ENCODE assay signal across 8 mouse cellular contexts in genomic region chr11:68693447-68694040, GRCm38 (mm10). TPM values are rescaled to one million over a fixed set of nuclear protein-coding genes. Genes with fewer than 3 reads are reported as not detected.
A peak's percentile ranks its signal among the peaks of the same experiment; 100 is the strongest.
DNase-seq lines count a peak whose midpoint lies in the region; ATAC-seq and TF ChIP-seq lines count a peak whose summit lies in the region.

No protein-coding gene starts in this region.

- peak overlapping the region; percentile 84 for H3K9ac ChIP-seq in kidney, postnatal 0 days (ENCODE audit: low read depth, low read length)
- H3K9ac ChIP-seq in limb, embryonic 13.5 days: peak overlapping the region; percentile 94

- H3K27ac ChIP-seq in kidney, postnatal 0 days: no peak overlapping the region
- H3K27ac ChIP-seq in embryonic fibroblast, embryonic 13.5 days (ENCODE audit: insufficient read depth, low read length): no peak overlapping the region
- peak overlapping the region; percentile 97; the same call in 1 of the 2 replicates for H3K27ac ChIP-seq in limb, embryonic 13.5 days
- peak overlapping the region; percentile 71 for H3K27ac ChIP-seq in olfactory bulb, adult 2 months (ENCODE audit: insufficient read depth, low read depth, low read length)

- WGBS in kidney, postnatal 0 days: 8% methylated on average over 10 of the region's 10 CpGs
- 18% methylated on average over 10 of the region's 10 CpGs for WGBS in limb, embryonic 13.5 days
- WGBS in olfactory bulb, adult 2 months: 7% methylated on average over 10 of the region's 10 CpGs

- H3K27me3 ChIP-seq in kidney, postnatal 0 days (ENCODE audit: insufficient read depth, low read length): no peaks in the 10 kb centered on the region
- no peaks in the 10 kb centered on the region for H3K27me3 ChIP-seq in limb, embryonic 13.5 days

- TF ChIP-seq POLR2A in embryonic fibroblast, embryonic 13.5 days (IDR thresholded peaks at IDR 0.05; ENCODE audit: low read depth, low read length): no peak
- no peak for TF ChIP-seq POLR2A in olfactory bulb, adult 2 months (IDR thresholded peaks at IDR 0.05; ENCODE audit: insufficient read depth, low read depth, low read length)

- peak overlapping the region; percentile 86 for H3K4me2 ChIP-seq in kidney, postnatal 0 days (ENCODE audit: low read length)
- peak overlapping the region; percentile 80 for H3K4me2 ChIP-seq in limb, embryonic 13.5 days (replicated peaks)

- no peak for ATAC-seq in kidney, postnatal 0 days (replicated peaks; ENCODE audit: low FRiP score, low read depth)
- ATAC-seq in limb, embryonic 13.5 days (ENCODE audit: low FRiP score, low read depth): no peak

- DNase-seq in kidney, postnatal 0 days (ENCODE audit: low spot score): peak; percentile 46
- no peak for DNase-seq in kidney, postnatal 14 days
- DNase-seq in gastrocnemius, adult 8-10 months (ENCODE audit: low spot score in 2 of 2): no peak
- DNase-seq in layer of hippocampus, adult 11-12 months (ENCODE audit: low spot score): no peak
- no peak for DNase-seq in gastrocnemius, postnatal 4 days (ENCODE audit: low spot score in 2 of 2)

- H3K36me3 ChIP-seq in kidney, postnatal 0 days (ENCODE audit: insufficient read depth, low read length): no peaks in the 10 kb centered on the region
- no peaks in the 10 kb centered on the region for H3K36me3 ChIP-seq in limb, embryonic 13.5 days

- H3K9me3 ChIP-seq in kidney, postnatal 0 days (replicated peaks; ENCODE audit: low read length): no peaks in the 10 kb centered on the region
- H3K9me3 ChIP-seq in limb, embryonic 13.5 days: no peaks in the 10 kb centered on the region

- H3K4me3 ChIP-seq in kidney, postnatal 0 days (replicated peaks; ENCODE audit: low read depth, low read length): peak overlapping the region; percentile 86
- peak overlapping the region; percentile 84 for H3K4me3 ChIP-seq in embryonic fibroblast, embryonic 13.5 days (ENCODE audit: insufficient read depth, low read length)
- peak overlapping the region; percentile 74 for H3K4me3 ChIP-seq in limb, embryonic 13.5 days
- peak overlapping the region; percentile 38 for H3K4me3 ChIP-seq in olfactory bulb, adult 2 months (ENCODE audit: insufficient read depth, low read depth, low read length)

- 0 out of 2 replicates have a peak, but pooled peaks cover 10% of the 10 kb centered on the region for H3K4me1 ChIP-seq in kidney, postnatal 0 days (replicated peaks; ENCODE audit: insufficient read depth, low read length)
- H3K4me1 ChIP-seq in embryonic fibroblast, embryonic 13.5 days (ENCODE audit: control insufficient read depth, insufficient read depth, low read length): peaks cover 2% of the 10 kb centered on the region; the same call in 1 of the 2 replicates
- peaks cover 30% of the 10 kb centered on the region for H3K4me1 ChIP-seq in limb, embryonic 13.5 days
- 0 out of 2 replicates have a peak, but pooled peaks cover 2% of the 10 kb centered on the region for H3K4me1 ChIP-seq in olfactory bulb, adult 2 months (ENCODE audit: control insufficient read depth, insufficient read depth, low read length)

- no peak for TF ChIP-seq CTCF in kidney, postnatal 0 days (IDR thresholded peaks at IDR 0.05; ENCODE audit: low read depth)
- TF ChIP-seq CTCF in embryonic fibroblast, embryonic 13.5 days (IDR thresholded peaks at IDR 0.05; ENCODE audit: borderline replicate concordance, insufficient read depth, low read length): no peak
- no peak for TF ChIP-seq CTCF in olfactory bulb, adult 2 months (IDR thresholded peaks at IDR 0.05; ENCODE audit: insufficient read depth, low read depth, low read length)

RNA-seq across cellular contexts. Expression of gene Myh10, which starts 2.2 kb away (rescaled TPM):
- 83.8 and 93.9 TPM in 2 replicates for polyA plus RNA-seq in kidney, postnatal 0 days (2015; fragmentation: Nextera tagmentation; extraction: Ambion mirVana)
- polyA plus RNA-seq in embryonic fibroblast, embryonic 13.5 days (2011; ENCODE audit: insufficient read length, low read depth, missing spikeins): 459 and 533 TPM in 2 replicates
- 151 and 159 TPM in 2 replicates for polyA plus RNA-seq in limb, embryonic 13.5 days (2015; fragmentation: Nextera tagmentation; extraction: Ambion mirVana)
- not detected in 2 replicates for polyA plus RNA-seq in olfactory bulb, adult 2 months (2012; ENCODE audit: insufficient read depth, insufficient read length, low replicate concordance, missing spikeins)
- total RNA-seq in gastrocnemius, adult 8-10 months (2022): 10 to 100 TPM; 13.2 to 20.4 (median 15.8) TPM
- 10 to 100 TPM; 68.5 to 69.7 TPM for total RNA-seq in gastrocnemius, postnatal 4 days (2021)

Comparison
In these comparisons a context has a peak if more than half of its experiments do, and no peak if none do; other contexts are left out.
1. H3K27ac ChIP-seq: peak in limb, embryonic 13.5 days (single experiment) and olfactory bulb, adult 2 months (single experiment); none in kidney, postnatal 0 days (single experiment) and embryonic fibroblast, embryonic 13.5 days (single experiment).
2. Peak in every context shown above with its lines, with median percentiles within 50 percentile points of each other: H3K4me3 ChIP-seq.